Mouse (Mus musculus) CH12.LX (cell line): ENCODE measurements around the gene Cptp. TPM values are rescaled to one million over a fixed set of nuclear protein-coding genes. Genes with fewer than 3 reads are reported as not detected.

Experiments
- DNase-seq: peaks from one replicate; pipeline ENCODE4 v3.0.0-alpha.2; 2013; ENCODE audit errors: extremely low read depth
- H3K27ac ChIP-seq: 2 replicates; pipeline ENCODE4 v1.5.1; 2012; ENCODE audit warnings: low read depth, mild to moderate bottlenecking, control low read depth, moderate library complexity; ENCODE audit not compliant: insufficient read depth
- H3K27me3 ChIP-seq: replicated peaks from 2 replicates; pipeline ENCODE3; 2012; ENCODE audit warnings: inconsistent platforms
- H3K36me3 ChIP-seq, 2 experiments: replicated peaks in 1 of 2; 2 replicates each; pipeline versions ENCODE3 to v1.6.1; 2012; ENCODE audit warnings: inconsistent platforms in 1 of 2, low read length in 1 of 2, mild to moderate bottlenecking in 1 of 2, mixed read lengths in 1 of 2, moderate library complexity in 1 of 2; ENCODE audit not compliant: control insufficient read depth in 1 of 2, insufficient read depth in 1 of 2
- H3K4me1 ChIP-seq, 2 experiments: 2 replicates each; pipeline ENCODE4 v1.6.1; 2012; ENCODE audit warnings: inconsistent platforms in 1 of 2, moderate library complexity in 1 of 2; ENCODE audit not compliant: insufficient read depth in 2 of 2, control insufficient read depth in 1 of 2
- H3K4me2 ChIP-seq: 2 replicates; pipeline ENCODE4 v1.6.1; 2012; ENCODE audit warnings: low read depth, mild to moderate bottlenecking, control low read depth; ENCODE audit not compliant: poor library complexity, insufficient read depth, severe bottlenecking
- H3K4me3 ChIP-seq, 3 experiments: fragments of 150-350 bp in 1 of 3; sonication (generic) in 1 of 3; replicated peaks in 1 of 3; 2 replicates each; pipeline versions ENCODE3 to v1.5.1; 2011 to 2012; ENCODE audit warnings: low read depth in 2 of 3, low read length in 2 of 3, mild to moderate bottlenecking in 2 of 3, moderate library complexity in 2 of 3, control low read depth in 1 of 3, improper control_type of control experiment in 1 of 3, inconsistent platforms in 1 of 3, mixed read lengths in 1 of 3; ENCODE audit not compliant: poor library complexity in 1 of 3
- H3K79me2 ChIP-seq: replicated peaks from 2 replicates; pipeline ENCODE4 v1.6.1; 2012; ENCODE audit warnings: mild to moderate bottlenecking, moderate library complexity; ENCODE audit not compliant: control insufficient read depth, poor library complexity, insufficient read depth, severe bottlenecking; ENCODE audit errors: extremely low read depth
- H3K9ac ChIP-seq: 2 replicates; pipeline ENCODE4 v1.6.1; 2012; ENCODE audit warnings: low read depth, mild to moderate bottlenecking, control low read depth, moderate library complexity; ENCODE audit not compliant: insufficient read depth
- H3K9me3 ChIP-seq: replicated peaks from 2 replicates; pipeline ENCODE3; 2012; ENCODE audit warnings: low read length, inconsistent platforms, mixed read lengths
- CHD2 ChIP-seq: IDR thresholded peaks from 2 replicates; pipeline ENCODE4 v1.6.1; 2011; ENCODE audit warnings: low read length, improper control_type of control experiment
- CTCF ChIP-seq, 2 experiments: IDR thresholded peaks in 1 of 2; conservative IDR thresholded peaks in 1 of 2; 2 replicates each; pipeline ENCODE4 v1.5.1; 2011 to 2012; ENCODE audit warnings: low read depth in 2 of 2, low read length in 2 of 2, improper control_type of control experiment in 1 of 2, inconsistent platforms in 1 of 2, mild to moderate bottlenecking in 1 of 2, moderate library complexity in 1 of 2
- ELF1 ChIP-seq: IDR thresholded peaks from 2 replicates; pipeline ENCODE4 v1.6.1; 2014; ENCODE audit warnings: low read depth, mild to moderate bottlenecking, inconsistent platforms, low read length, improper control_type of control experiment
- GABPA ChIP-seq: IDR thresholded peaks from 2 replicates; pipeline ENCODE4 v1.6.1; 2012; ENCODE audit warnings: low read depth, low read length, improper control_type of control experiment, inconsistent platforms; ENCODE audit not compliant: insufficient replicate concordance
- HCFC1 ChIP-seq: IDR thresholded peaks from 2 replicates; pipeline ENCODE4 v1.6.1; 2012; ENCODE audit warnings: low read depth, mild to moderate bottlenecking, inconsistent platforms, low read length, improper control_type of control experiment
- IRF4 ChIP-seq: IDR thresholded peaks from 2 replicates; pipeline ENCODE4 v1.6.1; 2014; ENCODE audit warnings: low read depth, mild to moderate bottlenecking, inconsistent platforms, low read length, improper control_type of control experiment
- JUN ChIP-seq: IDR thresholded peaks from 2 replicates; pipeline ENCODE4 v1.6.1; 2011; ENCODE audit warnings: low read depth, mild to moderate bottlenecking, low read length, improper control_type of control experiment, moderate library complexity; ENCODE audit not compliant: insufficient read depth
- JUND ChIP-seq: conservative IDR thresholded peaks from 2 replicates; pipeline ENCODE4 v1.6.1; 2011; ENCODE audit warnings: low read depth, low read length, improper control_type of control experiment
- KAT2A ChIP-seq: IDR thresholded peaks from 2 replicates; pipeline ENCODE4 v1.6.1; 2012; ENCODE audit warnings: low read length, improper control_type of control experiment, inconsistent platforms; ENCODE audit not compliant: insufficient replicate concordance
- MAX ChIP-seq: IDR thresholded peaks from 2 replicates; pipeline ENCODE4 v1.6.1; 2011; ENCODE audit warnings: low read length, improper control_type of control experiment
- MAZ ChIP-seq: IDR thresholded peaks from 2 replicates; pipeline ENCODE4 v1.6.1; 2012; ENCODE audit warnings: low read depth, mild to moderate bottlenecking, inconsistent platforms, low read length, improper control_type of control experiment, moderate library complexity
- MEF2A ChIP-seq: IDR thresholded peaks from 2 replicates; pipeline ENCODE4 v1.6.1; 2014; ENCODE audit warnings: low read depth, mild to moderate bottlenecking, inconsistent platforms, low read length, improper control_type of control experiment, borderline replicate concordance
- MYC ChIP-seq: IDR thresholded peaks from 2 replicates; pipeline ENCODE4 v1.6.1; 2011; ENCODE audit warnings: low read depth, mild to moderate bottlenecking, improper control_type of control experiment, low read length
- NELFE ChIP-seq: IDR thresholded peaks from 2 replicates; pipeline ENCODE4 v1.6.1; 2011; ENCODE audit warnings: low read depth, low read length, improper control_type of control experiment
- NRF1 ChIP-seq: IDR thresholded peaks from 2 replicates; pipeline ENCODE4 v1.6.1; 2014; ENCODE audit warnings: low read depth, mild to moderate bottlenecking, inconsistent platforms, low read length, improper control_type of control experiment, moderate library complexity
- PAX5 ChIP-seq: IDR thresholded peaks from 2 replicates; pipeline ENCODE4 v1.6.1; 2012; ENCODE audit warnings: low read length, inconsistent platforms, mixed read lengths
- POLR2A ChIP-seq: IDR thresholded peaks from 2 replicates; pipeline ENCODE4 v1.6.1; 2011; ENCODE audit warnings: low read depth, mild to moderate bottlenecking, improper control_type of control experiment, low read length
- POLR2AphosphoS2 ChIP-seq: IDR thresholded peaks from 2 replicates; pipeline ENCODE4 v1.6.1; 2011; ENCODE audit warnings: low read depth, low read length, improper control_type of control experiment
- RCOR1 ChIP-seq: conservative IDR thresholded peaks from 2 replicates; pipeline ENCODE4 v1.6.1; 2012; ENCODE audit warnings: low read depth, mild to moderate bottlenecking, inconsistent platforms, low read length, improper control_type of control experiment
- TBP ChIP-seq: conservative IDR thresholded peaks from 2 replicates; pipeline ENCODE4 v1.6.1; 2011; ENCODE audit warnings: low read depth, low read length, improper control_type of control experiment
- TCF12 ChIP-seq: IDR thresholded peaks from 2 replicates; pipeline ENCODE4 v1.6.1; 2014; ENCODE audit warnings: low read depth, mild to moderate bottlenecking, inconsistent platforms, low read length, improper control_type of control experiment
- USF1 ChIP-seq: IDR thresholded peaks from 2 replicates; pipeline ENCODE4 v1.6.1; 2014; ENCODE audit warnings: low read depth, mild to moderate bottlenecking, inconsistent platforms, low read length, improper control_type of control experiment
- ZC3H11A ChIP-seq: IDR thresholded peaks from 2 replicates; pipeline ENCODE4 v1.6.1; 2012; ENCODE audit warnings: low read depth, mild to moderate bottlenecking, inconsistent platforms, low read length, improper control_type of control experiment
- ZNF384 ChIP-seq: IDR thresholded peaks from 2 replicates; pipeline ENCODE4 v1.6.1; 2012; ENCODE audit warnings: low read depth, low read length, improper control_type of control experiment, inconsistent platforms
- dilution Hi-C: fragments of 300-500 bp; cut with MboI; formaldehyde crosslinking; loops from 2 replicates; pipeline ENCODE4 v1.14.3; 2020; ENCODE audit warnings: low sequenced_read_pairs; ENCODE audit not compliant: extremely low pct_unique_long_range_greater_than_20kb, extremely low pct_ligation_motif_present
- in situ Hi-C: fragments of 300-500 bp; cut with MboI; formaldehyde crosslinking; loops from 3 replicates; pipeline ENCODE4 v1.14.3; 2019; ENCODE audit warnings: low sequenced_read_pairs, low pct_ligation_motif_present, low pct_unique_long_range_greater_than_20kb, mixed read lengths
- polyA plus RNA-seq: library from polyadenylated mRNA; unstranded; fragments of >175 nt; gene quantifications from 2 replicates; pipeline ENCODE4 v1.2.1, GENCODE M21; 2012; ENCODE audit warnings: low read depth; ENCODE audit not compliant: insufficient read length
- total RNA-seq, 2 experiments: library from RNA; depleted of rRNA; stranded (reverse); fragments of 300-350 nt in 1 of 2; fragments of >200 nt in 1 of 2; gene quantifications; 2 replicates each; pipeline ENCODE4 v1.2.3; 2012 to 2014

Gene Cptp
- total and polyA plus RNA-seq, 3 experiments = 9.0 to 15.5 (median 12.1) TPM

- no peak overlapping the region for H3K9ac ChIP-seq
- TF ChIP-seq TCF12 (no peak), USF1 (no peak), PAX5 (no peak), POLR2A (no peak), CHD2 (no peak), RCOR1 (no peak), MAX (no peak), GABPA (no peak), HCFC1 (no peak), MAZ (no peak), KAT2A (no peak), NELFE (no peak), ELF1 (no peak), MYC (no peak)
- peaks cover 49 to 77% of the 10 kb centered on the region in 2 experiments for H3K36me3 ChIP-seq
- in situ Hi-C loops (no loop called here), dilution Hi-C loops (no loop called here)
- no peak overlapping the region for H3K4me2 ChIP-seq
- H3K27me3 ChIP-seq = no peaks in the 10 kb centered on the region
- no peak for DNase-seq
- no peak overlapping the region for H3K27ac ChIP-seq
- H3K9me3 ChIP-seq = no peaks in the 10 kb centered on the region
- H3K79me2 ChIP-seq = peaks cover 18% of the 10 kb centered on the region
- no peak overlapping the region for H3K4me3 ChIP-seq
- peaks cover 17 to 47% of the 10 kb centered on the region in 2 experiments for H3K4me1 ChIP-seq
These were observed 15.8 kb downstream of the Cptp start for GRCm38 (mm10) chr4:155853421-155853820.

GRCm38 (mm10) chr4:155851951-155852411 lies 17.3 kb downstream of the Cptp start:
- Histone ChIP-seq H3K79me2 (peaks cover 19% of the 10 kb centered on the region), H3K4me2 (no peak overlapping the region), H3K27ac (no peak overlapping the region), H3K27me3 (no peaks in the 10 kb centered on the region), H3K4me1 (peaks cover 17 to 48% of the 10 kb centered on the region in 2 experiments), H3K36me3 (peaks cover 35 to 63% of the 10 kb centered on the region in 2 experiments), H3K9ac (no peak overlapping the region), H3K4me3 (no peak overlapping the region), H3K9me3 (no peaks in the 10 kb centered on the region)
- in situ Hi-C loops = no loop called here
- DNase-seq = no peak
- dilution Hi-C loops = no loop called here
- no peak for TF ChIP-seq JUND
- no peak for TF ChIP-seq RCOR1

GRCm38 (mm10) chr4:155851368-155851767 lies 17.9 kb downstream of the Cptp start:
- dilution Hi-C loops = no loop called here
- no peaks in the 10 kb centered on the region for H3K9me3 ChIP-seq
- H3K27ac ChIP-seq = no peak overlapping the region
- in situ Hi-C loops = no loop called here
- no peaks in the 10 kb centered on the region for H3K27me3 ChIP-seq
- no peak for DNase-seq
- no peak overlapping the region for H3K9ac ChIP-seq
- no peak overlapping the region for H3K4me2 ChIP-seq
- H3K4me3 ChIP-seq = no peak overlapping the region
- peaks cover 31 to 56% of the 10 kb centered on the region in 2 experiments for H3K36me3 ChIP-seq
- H3K4me1 ChIP-seq = peaks cover 17 to 53% of the 10 kb centered on the region in 2 experiments
- no peak for TF ChIP-seq ZNF384
- TF ChIP-seq POLR2AphosphoS2 = no peak
- no peak for TF ChIP-seq TBP
- no peak for TF ChIP-seq IRF4
- TF ChIP-seq CTCF (conservative IDR thresholded peaks at IDR 0.05 in 1 of 2, IDR thresholded peaks at IDR 0.05 in 1 of 2; ENCODE audit: low read depth in 2 of 2, low read length in 2 of 2) = no peak
- no peak for TF ChIP-seq MAZ
- no peak for TF ChIP-seq RCOR1
- no peak for TF ChIP-seq JUN
- TF ChIP-seq GABPA = no peak
- no peak for TF ChIP-seq MAX
- no peak for TF ChIP-seq ZC3H11A
- no peak for TF ChIP-seq ELF1
- no peak for TF ChIP-seq NRF1
- no peak for TF ChIP-seq POLR2A
- no peak for TF ChIP-seq MEF2A
- no peak for TF ChIP-seq HCFC1
- no peak for TF ChIP-seq JUND
- H3K79me2 ChIP-seq = peaks cover 19% of the 10 kb centered on the region
